Mouse (Mus musculus): Measurements from ENCODE around the gene Cald1. TPM values are rescaled to one million over a fixed set of nuclear protein-coding genes. Genes with fewer than 3 reads are reported as not detected.

Gene Cald1
- polyA plus RNA-seq, 1 experiment = 93.3 TPM

- Histone ChIP-seq H3K4me1 (ENCODE audit: control insufficient read depth, insufficient read depth, low read length) (no peaks in the 10 kb centered on the region), H3K27ac (ENCODE audit: control insufficient read depth, insufficient read depth, low read depth, low read length, poor library complexity) (no peak overlapping the region), H3K4me3 (replicated peaks; ENCODE audit: control insufficient read depth, low read depth, low read length) (no peak overlapping the region)
- TF ChIP-seq CTCF (IDR thresholded peaks at IDR 0.05; ENCODE audit: control insufficient read depth, insufficient read depth, low read length) (no peak), POLR2A (IDR thresholded peaks at IDR 0.05; ENCODE audit: borderline replicate concordance, control insufficient read depth, low read depth, low read length) (no peak)
- WGBS = 56% methylated on average over 6 of the region's 6 CpGs
These were observed 172.2 kb downstream of the Cald1 start for GRCm38 (mm10) chr6:34770491-34770890.

GRCm38 (mm10) chr6:34776396-34776795 is 178.1 kb downstream of the Cald1 start:
- no peaks in the 10 kb centered on the region; the same call in 1 of the 2 replicates for H3K4me1 ChIP-seq (ENCODE audit: control insufficient read depth, insufficient read depth, low read length)
- H3K4me3 ChIP-seq (replicated peaks; ENCODE audit: control insufficient read depth, low read depth, low read length) = no peak overlapping the region
- H3K27ac ChIP-seq (ENCODE audit: control insufficient read depth, insufficient read depth, low read depth, low read length, poor library complexity) = no peak overlapping the region
- TF ChIP-seq CTCF (IDR thresholded peaks at IDR 0.05; ENCODE audit: control insufficient read depth, insufficient read depth, low read length) (no peak), POLR2A (IDR thresholded peaks at IDR 0.05; ENCODE audit: borderline replicate concordance, control insufficient read depth, low read depth, low read length) (no peak)

GRCm38 (mm10) chr6:34777094-34777493 is 178.8 kb downstream of the Cald1 start:
- WGBS = 83% methylated on average over 2 of the region's 2 CpGs
- Histone ChIP-seq H3K27ac (ENCODE audit: control insufficient read depth, insufficient read depth, low read depth, low read length, poor library complexity) (no peak overlapping the region), H3K4me1 (ENCODE audit: control insufficient read depth, insufficient read depth, low read length) (no peaks in the 10 kb centered on the region; the same call in 1 of the 2 replicates), H3K4me3 (replicated peaks; ENCODE audit: control insufficient read depth, low read depth, low read length) (no peak overlapping the region)
- TF ChIP-seq CTCF (IDR thresholded peaks at IDR 0.05; ENCODE audit: control insufficient read depth, insufficient read depth, low read length) (no peak), POLR2A (IDR thresholded peaks at IDR 0.05; ENCODE audit: borderline replicate concordance, control insufficient read depth, low read depth, low read length) (no peak)

- WGBS = 67% methylated on average over 10 of the region's 10 CpGs
- Histone ChIP-seq H3K4me1 (ENCODE audit: control insufficient read depth, insufficient read depth, low read length) (no peaks in the 10 kb centered on the region; the same call in 1 of the 2 replicates), H3K4me3 (replicated peaks; ENCODE audit: control insufficient read depth, low read depth, low read length) (no peak overlapping the region), H3K27ac (ENCODE audit: control insufficient read depth, insufficient read depth, low read depth, low read length, poor library complexity) (no peak overlapping the region)
- TF ChIP-seq CTCF (IDR thresholded peaks at IDR 0.05; ENCODE audit: control insufficient read depth, insufficient read depth, low read length) = no peak
- TF ChIP-seq POLR2A (IDR thresholded peaks at IDR 0.05; ENCODE audit: borderline replicate concordance, control insufficient read depth, low read depth, low read length) = no peak
These were observed 179.8 kb downstream of the Cald1 start for GRCm38 (mm10) chr6:34777981-34778668.

GRCm38 (mm10) chr6:34780231-34780942 is 182.1 kb downstream of the Cald1 start, which contains the start of gene Agbl3:
Gene Agbl3 (plus strand): TSS chr6:34780432.
- no peaks in the 10 kb centered on the region; the same call in 1 of the 2 replicates for H3K4me1 ChIP-seq (ENCODE audit: control insufficient read depth, insufficient read depth, low read length)
- TF ChIP-seq POLR2A (IDR thresholded peaks at IDR 0.05; ENCODE audit: borderline replicate concordance, control insufficient read depth, low read depth, low read length) (peak; percentile 53; the same call in 1 of the 2 replicates), CTCF (IDR thresholded peaks at IDR 0.05; ENCODE audit: control insufficient read depth, insufficient read depth, low read length) (no peak)
- under 1% methylated on average over 69 of the region's 81 CpGs for WGBS
- peak within 1 kb of the TSS; percentile 73 for H3K4me3 ChIP-seq (replicated peaks; ENCODE audit: control insufficient read depth, low read depth, low read length)
- peak within 1 kb of the TSS; percentile 97 for H3K27ac ChIP-seq (ENCODE audit: control insufficient read depth, insufficient read depth, low read depth, low read length, poor library complexity)

DNA sequence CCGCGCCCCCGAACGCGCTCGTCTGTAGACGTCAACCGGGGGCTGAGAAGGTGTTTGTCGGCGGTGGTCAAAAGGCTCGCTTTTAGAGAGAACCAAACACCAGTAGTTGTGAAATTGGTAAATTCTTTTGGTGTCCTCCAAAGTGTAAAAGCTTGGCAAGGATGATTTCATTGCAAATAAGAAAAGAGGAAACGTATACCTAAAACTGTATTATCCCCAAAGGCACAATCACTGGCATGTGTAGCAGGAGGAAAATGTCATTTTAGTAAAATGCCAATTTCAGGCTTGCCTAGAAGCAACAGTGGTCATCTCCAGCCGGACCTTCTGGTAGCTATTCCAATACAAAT is 182.6 kb downstream of the Cald1 start:
- TF ChIP-seq POLR2A (IDR thresholded peaks at IDR 0.05; ENCODE audit: borderline replicate concordance, control insufficient read depth, low read depth, low read length) = no peak
- TF ChIP-seq CTCF (IDR thresholded peaks at IDR 0.05; ENCODE audit: control insufficient read depth, insufficient read depth, low read length) = no peak
- Histone ChIP-seq H3K4me3 (replicated peaks; ENCODE audit: control insufficient read depth, low read depth, low read length) (peak overlapping the region; percentile 73), H3K4me1 (ENCODE audit: control insufficient read depth, insufficient read depth, low read length) (no peaks in the 10 kb centered on the region; the same call in 1 of the 2 replicates), H3K27ac (ENCODE audit: control insufficient read depth, insufficient read depth, low read depth, low read length, poor library complexity) (peak overlapping the region; percentile 97)
- WGBS = 2% methylated on average over 13 of the region's 13 CpGs

GRCm38 (mm10) chr6:34782493-34782892 is 184.2 kb downstream of the Cald1 start:
- H3K4me3 ChIP-seq (replicated peaks; ENCODE audit: control insufficient read depth, low read depth, low read length) = no peak overlapping the region
- WGBS = 36% methylated on average over 1 of the region's 1 CpGs
- no peak for TF ChIP-seq POLR2A (IDR thresholded peaks at IDR 0.05; ENCODE audit: borderline replicate concordance, control insufficient read depth, low read depth, low read length)
- no peak for TF ChIP-seq CTCF (IDR thresholded peaks at IDR 0.05; ENCODE audit: control insufficient read depth, insufficient read depth, low read length)
- H3K4me1 ChIP-seq (ENCODE audit: control insufficient read depth, insufficient read depth, low read length) = no peaks in the 10 kb centered on the region; the same call in 1 of the 2 replicates
- no peak overlapping the region for H3K27ac ChIP-seq (ENCODE audit: control insufficient read depth, insufficient read depth, low read depth, low read length, poor library complexity)

- TF ChIP-seq POLR2A (IDR thresholded peaks at IDR 0.05; ENCODE audit: borderline replicate concordance, control insufficient read depth, low read depth, low read length) = no peak
- TF ChIP-seq CTCF (IDR thresholded peaks at IDR 0.05; ENCODE audit: control insufficient read depth, insufficient read depth, low read length) = no peak
- Histone ChIP-seq H3K27ac (ENCODE audit: control insufficient read depth, insufficient read depth, low read depth, low read length, poor library complexity) (no peak overlapping the region), H3K4me3 (replicated peaks; ENCODE audit: control insufficient read depth, low read depth, low read length) (no peak overlapping the region), H3K4me1 (ENCODE audit: control insufficient read depth, insufficient read depth, low read length) (no peaks in the 10 kb centered on the region)
- WGBS = 62% methylated on average over 3 of the region's 3 CpGs
These were observed 198.6 kb downstream of the Cald1 start for GRCm38 (mm10) chr6:34796881-34797280.
